Mouse (Mus musculus): ENCODE data around the gene Kcnab1.

Gene Kcnab1

GRCm38 (mm10) chr3:65204356-65205075, 95.3 kb downstream of the Kcnab1 start:
- no peak for DNase-seq (ENCODE audit: low spot score)

GRCm38 (mm10) chr3:65205539-65206020, 96.4 kb downstream of the Kcnab1 start:
- no peak for DNase-seq (ENCODE audit: low spot score)

GRCm38 (mm10) chr3:65213725-65214124, 104.5 kb downstream of the Kcnab1 start:
- DNase-seq (ENCODE audit: low spot score): no peak

- DNase-seq (ENCODE audit: low spot score): no peak
These were observed 105.5 kb downstream of the Kcnab1 start for GRCm38 (mm10) chr3:65214635-65215034.

- DNase-seq (ENCODE audit: low spot score): no peak
These were observed 108.7 kb downstream of the Kcnab1 start for GRCm38 (mm10) chr3:65217673-65218579.

- DNase-seq (ENCODE audit: low spot score): no peak
These were observed 111.1 kb downstream of the Kcnab1 start for GRCm38 (mm10) chr3:65220287-65220686.

GRCm38 (mm10) chr3:65223635-65224034, 114.5 kb downstream of the Kcnab1 start:
- DNase-seq (ENCODE audit: low spot score): no peak

GRCm38 (mm10) chr3:65230978-65231377, 121.8 kb downstream of the Kcnab1 start:
- no peak for DNase-seq (ENCODE audit: low spot score)

- DNase-seq (ENCODE audit: low spot score): no peak
These were observed 122.4 kb downstream of the Kcnab1 start for GRCm38 (mm10) chr3:65231419-65232090.

- no peak for DNase-seq (ENCODE audit: low spot score)
These were observed 139.8 kb downstream of the Kcnab1 start for GRCm38 (mm10) chr3:65249023-65249422.

- DNase-seq (ENCODE audit: low spot score): no peak
These were observed 151.3 kb downstream of the Kcnab1 start for GRCm38 (mm10) chr3:65260521-65260920.

GRCm38 (mm10) chr3:65262506-65263422, 153.6 kb downstream of the Kcnab1 start:
- DNase-seq (ENCODE audit: low spot score): no peak

- DNase-seq (ENCODE audit: low spot score): no peak
These were observed 164.1 kb downstream of the Kcnab1 start for GRCm38 (mm10) chr3:65273317-65273716.

GRCm38 (mm10) chr3:65277777-65278176, 168.6 kb downstream of the Kcnab1 start:
- DNase-seq (ENCODE audit: low spot score): no peak

GRCm38 (mm10) chr3:65283366-65283765, 174.2 kb downstream of the Kcnab1 start:
- DNase-seq (ENCODE audit: low spot score): no peak

GRCm38 (mm10) chr3:65288994-65289393, 179.8 kb downstream of the Kcnab1 start:
- no peak for DNase-seq (ENCODE audit: low spot score)

GRCm38 (mm10) chr3:65296996-65297395, 187.8 kb downstream of the Kcnab1 start:
- no peak for DNase-seq (ENCODE audit: low spot score)

- DNase-seq (ENCODE audit: low spot score): no peak
These were observed 190.0 kb downstream of the Kcnab1 start for GRCm38 (mm10) chr3:65299205-65299604.

- no peak for DNase-seq (ENCODE audit: low spot score)
These were observed 192.3 kb downstream of the Kcnab1 start for GRCm38 (mm10) chr3:65301531-65301930.

GRCm38 (mm10) chr3:65302559-65302958, 193.4 kb downstream of the Kcnab1 start:
- DNase-seq (ENCODE audit: low spot score): no peak

- no peak for DNase-seq (ENCODE audit: low spot score)
These were observed 206.7 kb downstream of the Kcnab1 start for GRCm38 (mm10) chr3:65315837-65316236.

All from ovary, postnatal 14 days (tissue).